13 mouse cellular contexts compared by ENCODE assay signal in the genomic region with DNA sequence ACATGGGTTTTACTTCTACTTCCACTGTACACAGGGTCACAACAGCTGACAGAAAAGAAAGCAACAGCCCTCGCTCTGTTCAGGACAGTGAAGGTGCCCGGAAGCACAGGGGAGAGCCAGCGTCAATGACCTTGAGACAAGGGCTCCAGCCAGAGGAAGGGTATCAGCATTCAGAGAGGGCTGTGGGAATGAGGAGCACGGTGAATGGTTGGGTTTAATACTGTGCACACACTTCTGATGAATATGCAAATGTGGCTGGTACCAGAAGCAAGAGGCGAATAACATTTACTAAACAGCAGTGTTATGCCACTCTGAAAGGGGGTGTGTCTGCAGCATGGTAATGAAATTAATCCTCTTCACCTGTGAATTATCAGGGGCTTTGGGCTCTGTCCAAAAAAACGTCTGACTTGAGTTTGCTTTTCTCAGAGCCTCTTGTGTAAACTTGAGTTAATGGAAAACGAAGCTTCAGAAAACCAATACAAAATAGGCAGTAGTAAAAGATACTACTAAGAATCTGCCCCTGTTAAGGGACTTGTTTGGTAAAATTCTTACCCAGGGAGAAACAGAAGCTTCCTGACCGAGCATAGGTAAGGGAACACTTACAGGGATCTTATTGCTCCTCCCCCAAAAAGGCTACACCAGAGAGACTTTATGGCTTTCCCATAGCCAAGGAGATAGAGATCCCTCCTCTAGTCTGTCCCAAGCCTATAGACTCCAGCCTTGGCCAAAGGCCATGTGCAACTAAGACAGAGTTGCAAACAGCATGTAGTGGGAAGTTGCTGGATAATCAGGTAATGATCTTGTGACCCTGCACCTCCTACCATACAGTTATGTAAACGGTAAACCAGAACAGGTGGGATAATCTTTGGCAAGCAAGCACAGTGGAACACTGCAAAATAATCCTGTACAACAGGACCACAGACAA.
DNase-seq lines count a peak whose midpoint lies in the region; ATAC-seq and TF ChIP-seq lines count a peak whose summit lies in the region.
"Had no signal": no experiment of that assay in that cellular context is flagged by ENCODE, and none has a peak within 500 bp of the region (broad histone marks: within the 10 kb centered on the region; RNA-seq: fewer than 3 reads in every experiment).

No protein-coding gene starts in this region.

- peaks cover 4% of the 10 kb centered on the region; the same call in 1 of the 2 replicates for H3K9me3 ChIP-seq in heart, embryonic 14.5 days (ENCODE audit: control insufficient read depth, low read length)
- H3K9me3 ChIP-seq in midbrain, embryonic 11.5 days (ENCODE audit: control insufficient read depth, low read length): no peaks in the 10 kb centered on the region
- H3K9me3 ChIP-seq in midbrain, postnatal 0 days (ENCODE audit: low read length): no peaks in the 10 kb centered on the region
- H3K9me3 ChIP-seq in liver, embryonic 14.5 days (ENCODE audit: control insufficient read depth, low read length): no peaks in the 10 kb centered on the region

- no peaks in the 10 kb centered on the region for H3K36me3 ChIP-seq in heart, embryonic 14.5 days (ENCODE audit: control insufficient read depth, insufficient read depth, low read length)
- H3K36me3 ChIP-seq in midbrain, embryonic 11.5 days (ENCODE audit: control insufficient read depth, insufficient read depth, low read length): no peaks in the 10 kb centered on the region
- no peaks in the 10 kb centered on the region for H3K36me3 ChIP-seq in midbrain, postnatal 0 days (ENCODE audit: insufficient read depth, low read length)
- no peaks in the 10 kb centered on the region for H3K36me3 ChIP-seq in liver, embryonic 14.5 days (replicated peaks; ENCODE audit: control insufficient read depth, insufficient read depth, low read depth)

- intact Hi-C loops in left cerebral cortex, postnatal 10 days (cut with DNase I): no loop called here

- ATAC-seq in heart, embryonic 14.5 days (ENCODE audit: insufficient number of reproducible peaks, insufficient read depth, low FRiP score, low read depth): 0 out of 2 replicates have a peak, but pooled peaks have one; percentile 50
- peak; percentile 58; the same call in 1 of the 2 replicates for ATAC-seq in midbrain, embryonic 11.5 days (ENCODE audit: low FRiP score)
- ATAC-seq in midbrain, postnatal 0 days (ENCODE audit: low FRiP score): no peak
- ATAC-seq in liver, embryonic 14.5 days (ENCODE audit: insufficient read depth): no peak

- no peak for TF ChIP-seq EP300 in liver, embryonic 14.5 days (IDR thresholded peaks at IDR 0.05; ENCODE audit: low read depth)

- H3K4me2 ChIP-seq in heart, embryonic 14.5 days (ENCODE audit: low read length): no peak overlapping the region
- H3K4me2 ChIP-seq in midbrain, embryonic 11.5 days: no peak overlapping the region
- no peak overlapping the region for H3K4me2 ChIP-seq in midbrain, postnatal 0 days (ENCODE audit: low read depth, low read length, poor library complexity, severe bottlenecking)
- H3K4me2 ChIP-seq in liver, embryonic 14.5 days (ENCODE audit: low read depth): peak overlapping the region; percentile 8; the same call in 1 of the 2 replicates

- WGBS in heart, embryonic 14.5 days: 47% methylated on average over 9 of the region's 9 CpGs
- 68% methylated on average over 9 of the region's 9 CpGs for WGBS in midbrain, embryonic 11.5 days
- 51% methylated on average over 9 of the region's 9 CpGs for WGBS in midbrain, postnatal 0 days
- 49% methylated on average over 9 of the region's 9 CpGs for WGBS in liver, embryonic 14.5 days (ENCODE audit: insufficient replicate concordance)

- no peak for TF ChIP-seq CTCF in midbrain, postnatal 0 days (IDR thresholded peaks at IDR 0.05)
- no peak for TF ChIP-seq CTCF in liver, embryonic 14.5 days (IDR thresholded peaks at IDR 0.05; ENCODE audit: low read depth)

- peak overlapping the region; percentile 14 to 47; a peak in 1 of 4 replicates for H3K27ac ChIP-seq in heart, embryonic 14.5 days (replicated peaks in 1 of 2; ENCODE audit: control insufficient read depth in 1 of 2, insufficient read depth in 1 of 2, low read depth in 2 of 2, low read length in 2 of 2)
- H3K27ac ChIP-seq in midbrain, embryonic 11.5 days (ENCODE audit: low read depth, low read length): no peak overlapping the region
- H3K27ac ChIP-seq in midbrain, postnatal 0 days (ENCODE audit: low read depth, low read length): no peak overlapping the region
- H3K27ac ChIP-seq in liver, embryonic 14.5 days: no peak overlapping the region

- no peak for DNase-seq in heart, postnatal 4 days
- DNase-seq in midbrain, embryonic 11.5 days (ENCODE audit: low spot score, missing footprints): peak; percentile 65
- no peak for DNase-seq in midbrain, postnatal 0 days (ENCODE audit: low spot score)
- peak in 1 of 3 experiments; percentile 3 for DNase-seq in liver, embryonic 14.5 days (ENCODE audit: low read depth in 3 of 3, low spot score in 3 of 3)
- DNase-seq in left cerebral cortex, postnatal 10 days (ENCODE audit: extremely low spot score in 1 of 2, low spot score in 2 of 2): no peak
- DNase-seq in gastrocnemius, adult 8-10 months (ENCODE audit: low spot score in 2 of 2): no peak
- DNase-seq in cerebellum, adult 11-12 months: no peak
- DNase-seq: adrenal gland, postnatal 25 days; cerebellum, adult 11 months; gastrocnemius, postnatal 25 days; layer of hippocampus, adult 9-11 months; lung, postnatal 14 days had no signal

- no peaks in the 10 kb centered on the region for H3K27me3 ChIP-seq in heart, embryonic 14.5 days (ENCODE audit: control insufficient read depth, insufficient read depth, low read length)
- H3K27me3 ChIP-seq in midbrain, embryonic 11.5 days (ENCODE audit: control insufficient read depth, insufficient read depth, low read length): no peaks in the 10 kb centered on the region
- no peaks in the 10 kb centered on the region for H3K27me3 ChIP-seq in midbrain, postnatal 0 days (ENCODE audit: insufficient read depth, low read length)
- no peaks in the 10 kb centered on the region for H3K27me3 ChIP-seq in liver, embryonic 14.5 days (ENCODE audit: control insufficient read depth, insufficient read depth, low read length)

- peaks cover 0 to 9% of the 10 kb centered on the region in 2 experiments; a peak in 1 of 4 replicates for H3K4me1 ChIP-seq in heart, embryonic 14.5 days (ENCODE audit: control insufficient read depth in 2 of 2, insufficient read depth in 2 of 2, low read length in 2 of 2)
- H3K4me1 ChIP-seq in midbrain, embryonic 11.5 days (ENCODE audit: control insufficient read depth, insufficient read depth, low read length): 0 out of 2 replicates have a peak, but pooled peaks cover 3% of the 10 kb centered on the region
- peaks cover 3% of the 10 kb centered on the region; the same call in 1 of the 2 replicates for H3K4me1 ChIP-seq in midbrain, postnatal 0 days (ENCODE audit: insufficient read depth, low read length)
- no peaks in the 10 kb centered on the region; a peak in 2 of 4 replicates for H3K4me1 ChIP-seq in liver, embryonic 14.5 days (replicated peaks; ENCODE audit: control insufficient read depth in 2 of 2, insufficient read depth in 2 of 2, low read length in 1 of 2)

- H3K4me3 ChIP-seq in heart, embryonic 14.5 days (ENCODE audit: control insufficient read depth in 1 of 2, insufficient read depth in 1 of 2, low read depth in 1 of 2, low read length in 2 of 2): no peak overlapping the region
- no peak overlapping the region for H3K4me3 ChIP-seq in midbrain, embryonic 11.5 days (ENCODE audit: low read depth, low read length)
- no peak overlapping the region for H3K4me3 ChIP-seq in midbrain, postnatal 0 days (ENCODE audit: low read depth, low read length)
- no peak overlapping the region for H3K4me3 ChIP-seq in liver, embryonic 14.5 days (ENCODE audit: insufficient read depth in 1 of 2, low read depth in 2 of 2, low read length in 2 of 2)

- no peak overlapping the region for H3K9ac ChIP-seq in heart, embryonic 14.5 days (ENCODE audit: low read length)
- no peak overlapping the region for H3K9ac ChIP-seq in midbrain, embryonic 11.5 days (ENCODE audit: low read length)
- no peak overlapping the region for H3K9ac ChIP-seq in midbrain, postnatal 0 days (replicated peaks; ENCODE audit: low read length, poor library complexity, severe bottlenecking)
- H3K9ac ChIP-seq in liver, embryonic 14.5 days (replicated peaks): no peak overlapping the region

Comparison
In these comparisons a context has a peak if more than half of its experiments do, and no peak if none do; other contexts are left out.
1. ATAC-seq: peak in heart, embryonic 14.5 days (single experiment) and midbrain, embryonic 11.5 days (single experiment); none in midbrain, postnatal 0 days (single experiment) and liver, embryonic 14.5 days (single experiment).
2. H3K27ac ChIP-seq: peak in heart, embryonic 14.5 days (2 of 2); none in midbrain, embryonic 11.5 days (single experiment), midbrain, postnatal 0 days (single experiment) and liver, embryonic 14.5 days (single experiment).